ENCODE assay signal across 11 mouse cellular contexts in the genomic region with DNA sequence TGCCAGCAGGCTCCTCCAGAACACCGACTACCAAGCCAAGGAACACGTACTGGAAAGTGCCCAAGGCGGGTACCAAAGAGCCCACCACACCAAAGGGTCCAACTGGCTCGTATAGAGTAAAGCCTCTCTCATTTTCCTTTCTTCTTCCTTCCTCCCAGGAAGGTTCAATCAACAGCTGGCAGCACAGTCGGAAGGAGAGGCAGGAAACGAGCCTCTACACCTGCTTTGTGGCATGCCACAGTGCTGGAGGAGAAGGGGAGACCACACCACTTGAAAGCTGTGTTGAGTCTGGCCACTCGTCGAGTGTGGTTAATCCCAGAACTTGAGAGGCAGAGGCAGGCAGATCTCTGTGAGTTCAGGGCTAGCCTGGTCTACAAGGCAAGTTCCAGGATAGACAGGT. TPM values are rescaled to one million over a fixed set of nuclear protein-coding genes. Genes with fewer than 3 reads are reported as not detected.
DNase-seq lines count a peak whose midpoint lies in the region; ATAC-seq and TF ChIP-seq lines count a peak whose summit lies in the region.
"Had no signal": no experiment of that assay in that cellular context is flagged by ENCODE, and none has a peak within 500 bp of the region (broad histone marks: within the 10 kb centered on the region; RNA-seq: fewer than 3 reads in every experiment).

No protein-coding gene starts in this region.

- no peak overlapping the region for H3K9ac ChIP-seq in heart, embryonic 12.5 days
- no peak overlapping the region for H3K9ac ChIP-seq in lung, embryonic 14.5 days
- H3K9ac ChIP-seq in embryonic facial prominence, embryonic 12.5 days, result no peak overlapping the region
- H3K9ac ChIP-seq in liver, embryonic 16.5 days (ENCODE audit: low read depth, low read length), result no peak overlapping the region

- H3K27ac ChIP-seq in heart, embryonic 12.5 days (ENCODE audit: poor library complexity, severe bottlenecking), result peak overlapping the region; percentile 40
- H3K27ac ChIP-seq in lung, embryonic 14.5 days (ENCODE audit: low read depth), result peak overlapping the region; percentile 92
- peak overlapping the region; percentile 51; the same call in 1 of the 2 replicates for H3K27ac ChIP-seq in embryonic facial prominence, embryonic 12.5 days
- H3K27ac ChIP-seq in liver, embryonic 16.5 days (ENCODE audit: low read length), result peak overlapping the region; percentile 27; the same call in 1 of the 2 replicates

- ATAC-seq in heart, embryonic 12.5 days (ENCODE audit: insufficient number of reproducible peaks, low FRiP score), result no peak
- no peak; the same call in 1 of the 2 replicates for ATAC-seq in lung, embryonic 14.5 days (ENCODE audit: insufficient read depth)
- ATAC-seq in embryonic facial prominence, embryonic 12.5 days (ENCODE audit: insufficient number of reproducible peaks, insufficient read depth, low FRiP score, low TSS enrichment), result no peak
- no peak for ATAC-seq in liver, embryonic 16.5 days (ENCODE audit: low read depth)

- H3K36me3 ChIP-seq in heart, embryonic 12.5 days, result no peaks in the 10 kb centered on the region
- H3K36me3 ChIP-seq in lung, embryonic 14.5 days (ENCODE audit: insufficient read depth), result no peaks in the 10 kb centered on the region
- no peaks in the 10 kb centered on the region for H3K36me3 ChIP-seq in embryonic facial prominence, embryonic 12.5 days
- no peaks in the 10 kb centered on the region for H3K36me3 ChIP-seq in liver, embryonic 16.5 days (ENCODE audit: control insufficient read depth, insufficient read depth)

- H3K4me3 ChIP-seq in heart, embryonic 12.5 days, result no peak overlapping the region
- H3K4me3 ChIP-seq in lung, embryonic 14.5 days (ENCODE audit: low read depth, low read length), result no peak overlapping the region
- no peak overlapping the region for H3K4me3 ChIP-seq in embryonic facial prominence, embryonic 12.5 days
- H3K4me3 ChIP-seq in liver, embryonic 16.5 days (ENCODE audit: low read depth, low read length), result no peak overlapping the region

- no peak for TF ChIP-seq CTCF in lung, embryonic 14.5 days (IDR thresholded peaks at IDR 0.05; ENCODE audit: low read depth)

- 80% methylated on average over 8 of the region's 8 CpGs for WGBS in heart, embryonic 12.5 days
- WGBS in lung, embryonic 14.5 days, result 86% methylated on average over 8 of the region's 8 CpGs
- WGBS in embryonic facial prominence, embryonic 12.5 days, result 84% methylated on average over 8 of the region's 8 CpGs
- WGBS in liver, embryonic 16.5 days (ENCODE audit: insufficient replicate concordance), result 42% methylated on average over 8 of the region's 8 CpGs

- no peaks in the 10 kb centered on the region for H3K27me3 ChIP-seq in heart, embryonic 12.5 days (replicated peaks)
- H3K27me3 ChIP-seq in lung, embryonic 14.5 days (ENCODE audit: insufficient read depth, low read length), result no peaks in the 10 kb centered on the region
- no peaks in the 10 kb centered on the region for H3K27me3 ChIP-seq in embryonic facial prominence, embryonic 12.5 days
- no peaks in the 10 kb centered on the region for H3K27me3 ChIP-seq in liver, embryonic 16.5 days (ENCODE audit: control insufficient read depth, insufficient read depth, low read depth, low read length)

- H3K4me2 ChIP-seq in heart, embryonic 12.5 days, result no peak overlapping the region
- no peak overlapping the region for H3K4me2 ChIP-seq in lung, embryonic 14.5 days
- no peak overlapping the region for H3K4me2 ChIP-seq in embryonic facial prominence, embryonic 12.5 days (replicated peaks)
- no peak overlapping the region for H3K4me2 ChIP-seq in liver, embryonic 16.5 days (ENCODE audit: low read depth, low read length)

- no peak for DNase-seq in heart, adult 18-20 months
- no peak for DNase-seq in lung, embryonic 14.5 days
- DNase-seq in lung, postnatal 36 days, result no peak
- no peak for DNase-seq in embryo, embryonic 11 days
- no peak for DNase-seq in ovary, adult 18-20 months (ENCODE audit: low spot score)
- DNase-seq: lung, postnatal 14 days; right cerebral cortex, postnatal 14 days; thymus, postnatal 25 days had no signal

- H3K4me1 ChIP-seq in heart, embryonic 12.5 days (replicated peaks), result peaks cover 21% of the 10 kb centered on the region
- H3K4me1 ChIP-seq in lung, embryonic 14.5 days (ENCODE audit: insufficient read depth), result peaks cover 21% of the 10 kb centered on the region
- peaks cover 24% of the 10 kb centered on the region; the same call in 1 of the 2 replicates for H3K4me1 ChIP-seq in embryonic facial prominence, embryonic 12.5 days
- H3K4me1 ChIP-seq in liver, embryonic 16.5 days (ENCODE audit: control insufficient read depth, low read depth, low read length), result no peaks in the 10 kb centered on the region

- H3K9me3 ChIP-seq in heart, embryonic 12.5 days (replicated peaks), result no peaks in the 10 kb centered on the region
- no peaks in the 10 kb centered on the region for H3K9me3 ChIP-seq in lung, embryonic 14.5 days (ENCODE audit: low read depth, low read length)
- no peaks in the 10 kb centered on the region for H3K9me3 ChIP-seq in embryonic facial prominence, embryonic 12.5 days
- H3K9me3 ChIP-seq in liver, embryonic 16.5 days (replicated peaks; ENCODE audit: control insufficient read depth, low read length), result no peaks in the 10 kb centered on the region

RNA-seq across cellular contexts. Expression of gene Rfx8, which starts 7.5 kb away (rescaled TPM):
- polyA plus RNA-seq in heart, embryonic 12.5 days (2016; fragmentation: Nextera tagmentation; extraction: Ambion mirVana), result 0.69 and 1.2 TPM in 2 replicates
- under 1 TPM; 0.20 to 0.31 TPM for total RNA-seq in heart, adult 18-20 months (2021)
- polyA plus RNA-seq in lung, embryonic 14.5 days (2014; fragmentation: Nextera tagmentation; extraction: Ambion mirVana), result 0.24 and 0.27 TPM in 2 replicates
- 3.0 and 3.3 TPM in 2 replicates for polyA plus RNA-seq in embryonic facial prominence, embryonic 12.5 days (2016; fragmentation: Nextera tagmentation; extraction: Ambion mirVana)
- 0.13 and 0.14 TPM in 2 replicates for polyA plus RNA-seq in liver, embryonic 16.5 days (2015; fragmentation: Nextera tagmentation; extraction: Ambion mirVana)

Comparison
In these comparisons a context has a peak if more than half of its experiments do, and no peak if none do; other contexts are left out.
1. H3K27ac ChIP-seq: peak in every context shown above with its lines; median percentile 92 in lung, embryonic 14.5 days; 51 in embryonic facial prominence, embryonic 12.5 days; 40 in heart, embryonic 12.5 days; 27 in liver, embryonic 16.5 days.